10 mouse cellular contexts compared by ENCODE assay signal in the genomic region with DNA sequence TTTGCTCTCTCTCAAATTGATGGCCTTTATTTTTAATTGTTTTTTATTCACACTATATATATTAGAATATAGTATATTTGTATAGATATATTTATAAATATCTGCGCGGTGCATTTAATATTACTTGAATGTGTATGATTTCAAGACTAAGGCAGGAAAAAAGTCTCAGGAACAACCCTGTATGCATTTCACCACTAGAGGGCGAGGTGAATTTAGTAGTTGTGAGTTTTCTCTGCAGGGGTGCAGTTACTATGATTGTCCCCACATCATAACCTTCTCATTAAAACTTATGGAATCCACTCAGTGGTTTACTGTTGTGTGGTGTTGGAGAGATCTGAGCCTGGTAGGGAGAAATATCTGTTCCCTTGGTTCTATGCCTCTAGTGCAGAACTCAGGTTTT. TPM values are rescaled to one million over a fixed set of nuclear protein-coding genes. Genes with fewer than 3 reads are reported as not detected.
DNase-seq lines count a peak whose midpoint lies in the region; ATAC-seq and TF ChIP-seq lines count a peak whose summit lies in the region.
"Had no signal": no experiment of that assay in that cellular context is flagged by ENCODE, and none has a peak within 500 bp of the region (broad histone marks: within the 10 kb centered on the region; RNA-seq: fewer than 3 reads in every experiment).

No protein-coding gene starts in this region.

- no peaks in the 10 kb centered on the region for H3K4me1 ChIP-seq in forebrain, embryonic 11.5 days (replicated peaks; ENCODE audit: control insufficient read depth, insufficient read depth, low read length)
- H3K4me1 ChIP-seq in forebrain, embryonic 12.5 days: no peaks in the 10 kb centered on the region

- H3K36me3 ChIP-seq in forebrain, embryonic 11.5 days (ENCODE audit: control insufficient read depth, insufficient read depth, low read length): no peaks in the 10 kb centered on the region
- H3K36me3 ChIP-seq in forebrain, embryonic 12.5 days (replicated peaks): no peaks in the 10 kb centered on the region

- 0 out of 2 replicates have a peak, but pooled peaks have one; percentile 7 for ATAC-seq in forebrain, embryonic 11.5 days (replicated peaks; ENCODE audit: low FRiP score)
- ATAC-seq in forebrain, embryonic 12.5 days (ENCODE audit: low FRiP score): no peak

- H3K27ac ChIP-seq in forebrain, embryonic 11.5 days (ENCODE audit: low read depth, low read length): no peak overlapping the region
- no peak overlapping the region for H3K27ac ChIP-seq in forebrain, embryonic 12.5 days
- H3K27ac ChIP-seq in left cerebral cortex, adult 2 months: no peak overlapping the region

- intact Hi-C loops in left cerebral cortex, adult 2 months (cut with DNase I): no loop called here
- intact Hi-C loops in left cerebral cortex, postnatal 36 days (cut with DNase I): no loop called here
- intact Hi-C loops in left cerebral cortex, postnatal 25 days (cut with DNase I): no loop called here

- WGBS in forebrain, embryonic 11.5 days: 50% methylated on average over 3 of the region's 3 CpGs
- WGBS in forebrain, embryonic 12.5 days: 46% methylated on average over 3 of the region's 3 CpGs

- no peak for DNase-seq in forebrain, embryonic 11.5 days (ENCODE audit: low spot score)
- peak in 1 of 2 experiments; percentile 9 for DNase-seq in left cerebral cortex, adult 2 months (ENCODE audit: extremely low spot score in 1 of 2, low spot score in 2 of 2)
- no peak for DNase-seq in left cerebral cortex, postnatal 36 days (ENCODE audit: low spot score in 2 of 2)
- peak; percentile 4 for DNase-seq in Muller cell, postnatal 12 days (ENCODE audit: inconsistent ontology term)
- DNase-seq in left cerebral cortex, postnatal 25 days (ENCODE audit: low spot score in 2 of 2): peak; percentile 10 to 22
- no peak for DNase-seq in cerebellum, adult 9-11 months
- no peak for DNase-seq in cerebellum, adult 11-12 months

- H3K9ac ChIP-seq in forebrain, embryonic 11.5 days (ENCODE audit: low read length): no peak overlapping the region
- H3K9ac ChIP-seq in forebrain, embryonic 12.5 days: no peak overlapping the region

- peak; percentile 74 for TF ChIP-seq CTCF in left cerebral cortex, adult 2 months (IDR thresholded peaks at IDR 0.05)

- H3K4me2 ChIP-seq in forebrain, embryonic 11.5 days (ENCODE audit: low read depth, low read length, severe bottlenecking): no peak overlapping the region
- no peak overlapping the region for H3K4me2 ChIP-seq in forebrain, embryonic 12.5 days

- no peaks in the 10 kb centered on the region for H3K27me3 ChIP-seq in forebrain, embryonic 11.5 days (ENCODE audit: control insufficient read depth, insufficient read depth, low read length)
- no peaks in the 10 kb centered on the region for H3K27me3 ChIP-seq in forebrain, embryonic 12.5 days

- H3K9me3 ChIP-seq in forebrain, embryonic 11.5 days (ENCODE audit: control insufficient read depth, low read length): no peaks in the 10 kb centered on the region
- no peaks in the 10 kb centered on the region for H3K9me3 ChIP-seq in forebrain, embryonic 12.5 days

- H3K4me3 ChIP-seq in forebrain, embryonic 11.5 days (ENCODE audit: low read depth, low read length): no peak overlapping the region
- H3K4me3 ChIP-seq in forebrain, embryonic 12.5 days (replicated peaks): no peak overlapping the region
- no peak overlapping the region for H3K4me3 ChIP-seq in left cerebral cortex, adult 2 months

RNA-seq across cellular contexts. Expression of a gene that starts 18.0 kb away (rescaled TPM):
- polyA plus RNA-seq in forebrain, embryonic 11.5 days (2014; fragmentation: Nextera tagmentation; extraction: Ambion mirVana): not detected in 2 replicates
- not detected in 2 replicates for polyA plus RNA-seq in forebrain, embryonic 12.5 days (2016; fragmentation: Nextera tagmentation; extraction: Ambion mirVana)
- total RNA-seq in left cerebral cortex, adult 2 months (2021): not detected
- not detected for total RNA-seq in left cerebral cortex, postnatal 36 days (2021)
- total RNA-seq in left cerebral cortex, postnatal 25 days (2021): not detected
- polyA plus RNA-seq: large intestine, adult 2 months; stomach, embryonic 16.5 days had no signal

RNA-seq across cellular contexts. Expression of a gene that starts 29.1 kb away (rescaled TPM):
- not detected in 2 replicates for polyA plus RNA-seq in forebrain, embryonic 11.5 days (2014; fragmentation: Nextera tagmentation; extraction: Ambion mirVana)
- not detected in 2 replicates for polyA plus RNA-seq in forebrain, embryonic 12.5 days (2016; fragmentation: Nextera tagmentation; extraction: Ambion mirVana)
- not detected for total RNA-seq in left cerebral cortex, adult 2 months (2021)
- total RNA-seq in left cerebral cortex, postnatal 36 days (2021): not detected
- not detected for total RNA-seq in left cerebral cortex, postnatal 25 days (2021)

Comparison
In these comparisons a context has a peak if more than half of its experiments do, and no peak if none do; other contexts are left out.
1. DNase-seq: peak in Muller cell, postnatal 12 days (single experiment) and left cerebral cortex, postnatal 25 days (2 of 2); none in forebrain, embryonic 11.5 days (single experiment), left cerebral cortex, postnatal 36 days (0 of 2), cerebellum, adult 9-11 months (single experiment) and cerebellum, adult 11-12 months (single experiment).